Mouse (Mus musculus): ENCODE measurements at regions not wholly inside any gene's neighbourhood (a gene's known extent, or its start where the extent isn't known, plus 50 kb on each side); places are given as distances from the start of the nearest gene placed in this dataset.

DNA sequence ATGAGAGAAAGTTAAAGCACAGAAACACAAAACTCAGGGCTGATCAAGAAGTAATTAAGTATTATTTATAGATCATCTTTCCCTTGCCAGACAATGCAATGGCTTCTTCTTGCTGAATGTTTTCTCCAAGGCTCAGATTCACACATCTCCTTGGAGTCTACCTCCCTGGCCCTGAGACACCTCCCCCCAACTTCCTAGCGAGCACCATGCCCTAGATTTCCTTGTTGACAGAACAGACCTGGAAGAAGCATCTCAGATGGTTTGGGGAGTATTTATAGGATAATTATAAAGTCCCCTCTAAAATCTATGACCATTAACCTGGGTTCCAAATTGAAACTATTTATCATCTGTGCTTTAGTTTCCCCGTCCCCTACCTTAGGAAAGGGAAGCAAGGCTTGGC is 441.6 kb upstream of the Tnp1 start:
- no peak for DNase-seq (ENCODE audit: low spot score in 2 of 2)

GRCm38 (mm10) chr1:73456359-73457062 is 440.8 kb upstream of the Tnp1 start:
- peak in 1 of 2 experiments; percentile 25 for DNase-seq (ENCODE audit: low spot score in 2 of 2)

DNA sequence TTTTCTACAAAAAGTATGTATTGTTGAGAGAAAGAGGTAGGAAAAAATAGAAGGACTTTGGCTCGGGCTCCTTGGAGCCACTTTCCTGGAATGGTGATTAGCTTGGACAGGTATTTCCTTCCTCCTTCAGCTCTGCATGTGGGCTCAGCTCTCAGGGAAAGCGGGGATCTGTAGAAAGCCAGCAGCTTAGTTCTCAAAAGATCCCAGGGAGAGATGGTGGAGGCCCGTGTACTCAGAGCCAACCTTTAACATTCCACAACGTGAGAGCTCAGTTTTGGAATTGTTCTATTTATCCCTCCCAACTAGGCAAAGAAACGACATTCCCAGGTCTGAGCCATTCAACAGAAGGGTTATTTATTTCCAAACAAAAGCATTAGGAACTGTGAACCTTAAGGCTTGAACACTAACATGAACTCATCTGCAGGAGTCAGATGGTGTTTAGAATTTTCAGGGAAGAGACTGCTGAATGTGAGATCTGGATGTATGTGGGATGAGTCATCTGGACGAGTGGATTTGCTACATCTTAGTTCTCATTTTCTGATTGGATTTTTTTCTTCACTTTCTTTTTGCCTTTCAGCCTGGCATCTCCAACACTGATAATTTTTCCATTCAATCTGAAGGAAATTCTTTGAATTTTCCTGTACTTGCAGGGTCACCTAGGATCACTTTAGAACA is 428.6 kb upstream of the Tnp1 start:
- DNase-seq (ENCODE audit: low spot score in 2 of 2) = no peak

GRCm38 (mm10) chr1:73438385-73438784 is 422.7 kb upstream of the Tnp1 start:
- DNase-seq (ENCODE audit: low spot score in 2 of 2) = no peak

GRCm38 (mm10) chr1:73428101-73428500 is 412.4 kb upstream of the Tnp1 start:
- DNase-seq (ENCODE audit: low spot score in 2 of 2) = no peak

GRCm38 (mm10) chr1:73425049-73425448 is 409.3 kb upstream of the Tnp1 start:
- no peak for DNase-seq (ENCODE audit: low spot score in 2 of 2)

GRCm38 (mm10) chr1:73418196-73418595 is 402.5 kb upstream of the Tnp1 start:
- no peak for DNase-seq (ENCODE audit: low spot score in 2 of 2)

DNA sequence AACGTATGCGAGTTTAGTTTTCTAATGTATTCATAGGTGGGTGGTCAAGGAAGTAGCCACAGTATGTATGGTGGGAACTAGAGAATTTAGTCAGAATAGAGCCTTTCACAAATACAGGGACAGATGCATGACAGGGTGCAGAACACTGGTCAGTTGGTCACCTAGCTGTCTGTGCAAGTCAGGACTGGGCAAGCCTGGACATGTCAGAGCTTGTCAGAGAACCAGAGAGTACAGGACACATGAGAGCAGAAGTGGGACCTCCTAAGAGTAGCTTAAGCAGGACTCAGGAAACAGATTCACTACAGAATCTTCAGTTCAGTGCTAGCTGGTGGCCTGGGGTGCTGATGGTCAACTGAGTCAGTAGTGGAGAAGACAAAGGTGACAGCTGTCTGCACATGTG is 395.7 kb upstream of the Tnp1 start:
- no peak for DNase-seq (ENCODE audit: low spot score in 2 of 2)

- DNase-seq (ENCODE audit: low spot score in 2 of 2) = no peak
These were observed 383.5 kb upstream of the Tnp1 start for GRCm38 (mm10) chr1:73399178-73399577.

DNA sequence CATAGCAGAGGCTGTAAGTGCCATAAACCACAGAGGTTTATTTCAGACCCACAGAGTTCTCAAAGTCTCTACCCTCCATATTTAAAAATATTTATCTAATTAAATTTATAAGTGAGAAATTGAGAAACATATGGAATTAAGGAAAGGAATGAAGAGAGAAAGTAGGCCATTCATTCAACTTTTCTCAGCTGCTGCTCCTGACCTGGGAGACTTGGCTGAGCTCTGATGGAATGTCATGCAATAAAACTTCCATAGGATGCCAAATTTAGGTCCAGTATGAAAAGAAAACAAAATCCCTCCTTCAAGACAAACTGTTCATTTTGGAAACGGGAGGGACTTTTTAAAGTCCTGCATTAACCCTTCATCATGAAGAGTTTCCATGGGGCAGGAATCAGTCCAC is 379.3 kb upstream of the Tnp1 start:
- DNase-seq (ENCODE audit: low spot score in 2 of 2) = no peak

DNA sequence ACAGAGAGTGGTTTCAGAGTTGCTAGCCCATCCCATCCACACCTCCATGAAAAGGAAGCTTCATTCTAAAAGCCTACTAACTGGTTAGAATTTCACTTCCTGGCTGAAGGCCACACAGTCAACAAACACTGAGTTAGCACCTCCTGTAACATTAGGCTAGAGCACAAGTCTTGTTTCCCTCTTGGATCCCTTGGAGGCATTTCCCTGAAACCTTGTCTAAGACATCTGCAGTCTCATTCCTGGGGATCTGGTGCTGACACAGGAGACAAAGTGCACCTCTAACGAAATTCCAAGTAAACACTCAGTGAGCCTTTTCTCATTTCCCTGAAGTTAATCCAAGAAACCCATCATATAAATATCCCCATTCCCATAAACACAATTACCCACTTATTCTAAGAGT is 378.8 kb upstream of the Tnp1 start:
- no peak for DNase-seq (ENCODE audit: low spot score in 2 of 2)

DNA sequence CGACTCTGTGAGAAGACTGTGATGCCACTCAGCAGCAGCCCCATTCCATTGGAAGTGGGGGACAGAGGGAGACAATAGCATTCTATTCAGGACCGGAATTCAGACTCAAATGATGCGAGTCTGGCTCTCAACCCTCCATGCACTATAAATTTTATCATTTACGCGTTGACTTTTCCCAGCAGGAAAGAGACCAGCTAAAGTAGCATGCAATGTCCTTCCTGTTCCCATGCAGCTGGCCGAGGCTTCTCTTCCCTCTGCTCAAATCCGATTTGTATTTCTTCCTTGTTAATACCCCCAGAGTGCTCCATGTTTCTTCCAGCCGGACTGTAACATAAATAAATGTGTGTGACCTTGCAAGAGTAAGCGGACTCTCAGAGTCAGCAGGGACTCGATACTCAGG is 376.4 kb upstream of the Tnp1 start:
- no peak for DNase-seq (ENCODE audit: low spot score in 2 of 2)

- no peak for DNase-seq (ENCODE audit: low spot score in 2 of 2)
These were observed 374.3 kb upstream of the Tnp1 start for GRCm38 (mm10) chr1:73389976-73390375.

DNA sequence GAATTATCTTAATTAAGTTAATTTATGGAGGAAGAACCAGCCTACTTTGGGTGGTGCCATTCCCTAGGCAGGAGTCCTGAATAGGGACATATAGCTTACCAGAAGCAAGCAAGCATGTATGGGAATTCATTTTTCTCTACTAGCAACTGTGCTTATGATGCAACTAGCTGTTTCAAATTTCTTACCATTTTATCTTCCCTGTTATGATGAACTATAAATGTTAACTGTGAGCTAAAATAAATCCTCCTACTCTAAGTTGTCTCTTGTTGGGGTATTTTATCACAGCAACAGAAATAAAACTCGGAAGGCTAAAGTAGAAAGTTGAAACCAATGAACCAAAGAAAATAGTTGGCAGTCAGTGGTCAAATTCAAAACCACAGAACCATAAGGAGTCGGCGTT is 373.5 kb upstream of the Tnp1 start:
- no peak for DNase-seq (ENCODE audit: low spot score in 2 of 2)

GRCm38 (mm10) chr1:73381578-73381977 is 365.9 kb upstream of the Tnp1 start:
- no peak for DNase-seq (ENCODE audit: low spot score in 2 of 2)

DNA sequence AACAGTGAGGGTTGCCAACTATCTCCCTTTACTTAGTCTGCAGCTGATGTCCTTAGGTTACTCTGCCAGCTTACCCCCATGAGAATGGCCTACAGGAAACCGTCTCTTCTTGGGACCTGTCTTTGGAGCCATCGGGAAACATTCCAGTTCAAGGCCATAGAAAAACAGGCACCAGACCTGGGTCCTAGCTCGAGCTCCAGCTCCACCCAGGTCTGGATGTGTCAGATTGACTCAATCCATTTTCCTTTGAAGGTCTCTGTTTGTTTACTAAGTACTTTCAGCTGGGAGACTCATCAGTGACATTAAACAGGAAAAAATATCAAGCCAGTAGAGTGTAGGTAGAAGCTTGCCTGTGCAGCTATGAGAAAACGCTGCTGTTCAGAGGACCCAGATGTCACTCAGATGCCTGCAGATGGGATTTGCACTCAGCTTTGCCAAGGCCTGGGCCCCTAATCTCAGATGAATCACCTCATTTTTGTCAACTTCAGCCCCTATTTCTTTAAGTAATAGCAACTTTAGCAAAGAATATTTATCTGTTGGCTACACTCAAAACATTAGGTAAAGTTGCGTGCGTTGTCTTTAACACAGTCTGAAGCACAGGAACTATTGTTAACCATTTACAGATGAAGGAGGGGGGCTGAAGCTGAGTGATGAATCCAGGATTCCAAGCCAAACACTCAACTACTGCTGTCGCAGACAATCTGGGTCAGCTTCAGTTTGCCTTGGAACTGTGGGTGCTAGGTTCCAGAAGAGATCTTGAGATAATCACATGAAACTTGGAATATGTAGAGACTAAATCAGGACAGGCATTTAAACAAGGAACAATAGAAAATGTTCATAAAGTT is 359.0 kb upstream of the Tnp1 start:
- no peak for DNase-seq (ENCODE audit: low spot score in 2 of 2)

GRCm38 (mm10) chr1:73368222-73368621 is 352.5 kb upstream of the Tnp1 start:
- no peak for DNase-seq (ENCODE audit: low spot score in 2 of 2)

DNA sequence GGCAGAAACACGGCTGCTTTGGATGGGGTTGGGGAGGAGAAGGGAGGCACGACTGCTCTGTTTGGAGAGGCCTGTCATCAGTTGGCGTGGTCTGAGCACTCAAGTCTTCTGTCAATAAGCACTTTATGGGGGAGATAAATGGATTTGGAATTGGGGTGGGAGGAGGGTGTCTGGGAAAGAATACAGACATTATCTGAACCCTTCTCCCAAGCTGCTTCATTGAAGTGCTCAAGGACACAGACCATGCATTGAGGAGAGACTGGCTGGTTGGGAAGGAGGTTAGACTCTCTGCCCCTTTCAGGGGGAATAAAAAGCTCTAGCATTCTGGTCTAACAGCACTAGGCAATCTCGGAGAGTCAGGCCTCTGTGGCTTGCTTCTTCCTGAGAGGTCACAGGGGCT is 350.1 kb upstream of the Tnp1 start:
- no peak for DNase-seq (ENCODE audit: low spot score in 2 of 2)

DNA sequence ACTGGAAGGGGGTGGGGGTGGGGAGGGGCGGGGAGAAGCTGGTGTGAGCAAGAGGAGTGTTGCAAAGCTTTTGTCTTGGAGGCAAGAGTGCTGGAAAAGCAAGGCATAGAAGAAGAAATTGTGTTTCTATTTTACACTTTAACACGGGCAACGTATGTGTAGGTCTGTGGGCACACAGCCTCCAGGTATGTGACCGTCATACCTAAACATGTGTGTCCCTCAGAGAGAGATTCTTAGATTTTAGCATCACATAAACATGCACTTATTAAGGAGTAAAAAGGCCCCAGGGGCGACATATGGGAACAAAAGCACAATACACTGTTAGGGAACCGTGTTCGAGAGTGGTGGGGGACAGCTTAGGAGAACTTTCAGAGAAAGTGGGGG is 348.6 kb upstream of the Tnp1 start:
- no peak for DNase-seq (ENCODE audit: low spot score in 2 of 2)

GRCm38 (mm10) chr1:73363549-73364299 is 348.0 kb upstream of the Tnp1 start:
- no peak for DNase-seq (ENCODE audit: low spot score in 2 of 2)

- DNase-seq (ENCODE audit: low spot score in 2 of 2) = peak; percentile 20 to 25
These were observed 346.4 kb upstream of the Tnp1 start for GRCm38 (mm10) chr1:73362122-73362521.

DNA sequence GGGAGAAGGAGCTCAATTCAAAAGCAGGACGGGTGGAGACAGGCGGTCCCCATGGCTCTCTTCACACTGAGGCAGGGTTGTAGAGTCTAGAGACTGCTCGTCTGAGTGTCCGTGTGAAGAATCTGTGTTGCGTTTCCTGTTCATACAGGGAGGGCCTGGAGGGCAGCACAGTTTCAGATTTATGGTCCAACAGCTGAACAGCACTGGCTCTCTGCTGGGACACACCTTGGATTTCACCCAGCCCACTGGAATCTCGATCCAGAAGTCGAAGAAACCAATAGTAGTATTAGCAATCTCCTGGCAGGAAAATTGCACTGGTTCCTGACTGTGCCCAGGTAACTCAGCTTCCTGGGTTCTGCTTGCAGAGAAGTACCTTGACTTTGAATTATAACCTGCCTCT is 345.6 kb upstream of the Tnp1 start:
- peak; percentile 25 to 55 for DNase-seq (ENCODE audit: low spot score in 2 of 2)

Measured in gastrocnemius, adult 8-10 months (tissue).